Comparison of ENCODE assay signal across 9 mouse cellular contexts in genomic region chr11:5259944-5260598, GRCm38 (mm10). TPM values are rescaled to one million over a fixed set of nuclear protein-coding genes. Genes with fewer than 3 reads are reported as not detected.
DNase-seq lines count a peak whose midpoint lies in the region; ATAC-seq and TF ChIP-seq lines count a peak whose summit lies in the region.
"Had no signal": no experiment of that assay in that cellular context is flagged by ENCODE, and none has a peak within 500 bp of the region (broad histone marks: within the 10 kb centered on the region; RNA-seq: fewer than 3 reads in every experiment).

No protein-coding gene starts in this region.

- H3K27me3 ChIP-seq in lung, postnatal 0 days (replicated peaks; ENCODE audit: insufficient read depth, low read length) = no peaks in the 10 kb centered on the region
- no peaks in the 10 kb centered on the region for H3K27me3 ChIP-seq in forebrain, embryonic 16.5 days (replicated peaks; ENCODE audit: control insufficient read depth, insufficient read depth, low read length)
- peaks cover 37% of the 10 kb centered on the region for H3K27me3 ChIP-seq in liver, embryonic 13.5 days

- 37% methylated on average over 10 of the region's 10 CpGs for WGBS in lung, postnatal 0 days
- WGBS in forebrain, embryonic 16.5 days = 55% methylated on average over 10 of the region's 10 CpGs
- 55% methylated on average over 10 of the region's 10 CpGs for WGBS in liver, embryonic 13.5 days (ENCODE audit: insufficient replicate concordance)

- ATAC-seq in lung, postnatal 0 days = no peak
- no peak for ATAC-seq in forebrain, embryonic 16.5 days
- ATAC-seq in liver, embryonic 13.5 days (ENCODE audit: low read depth) = no peak
- no peak for ATAC-seq in erythroblast, adult 5-6 weeks (replicated peaks; ENCODE audit: low FRiP score, poor library complexity, severe bottlenecking)

- no peak for TF ChIP-seq CTCF in lung, postnatal 0 days (IDR thresholded peaks at IDR 0.05)

- peak overlapping the region; percentile 66 for H3K4me2 ChIP-seq in lung, postnatal 0 days (replicated peaks; ENCODE audit: low read depth, low read length)
- peak overlapping the region; percentile 58 for H3K4me2 ChIP-seq in forebrain, embryonic 16.5 days (ENCODE audit: low read length)
- H3K4me2 ChIP-seq in liver, embryonic 13.5 days = peak overlapping the region; percentile 98

- H3K9me3 ChIP-seq in lung, postnatal 0 days (ENCODE audit: low read length) = no peaks in the 10 kb centered on the region
- no peaks in the 10 kb centered on the region for H3K9me3 ChIP-seq in forebrain, embryonic 16.5 days (ENCODE audit: control insufficient read depth, low read length)
- no peaks in the 10 kb centered on the region for H3K9me3 ChIP-seq in liver, embryonic 13.5 days (replicated peaks)

- H3K27ac ChIP-seq in lung, postnatal 0 days (ENCODE audit: low read length) = no peak overlapping the region
- H3K27ac ChIP-seq in forebrain, embryonic 16.5 days (ENCODE audit: low read length) = no peak overlapping the region
- H3K27ac ChIP-seq in liver, embryonic 13.5 days = no peak overlapping the region

- 0 out of 2 replicates have a peak overlapping the region, but pooled peaks have one; percentile 88 for H3K9ac ChIP-seq in lung, postnatal 0 days (replicated peaks; ENCODE audit: low read depth)
- H3K9ac ChIP-seq in forebrain, embryonic 16.5 days (replicated peaks; ENCODE audit: low read depth, low read length) = no peak overlapping the region
- H3K9ac ChIP-seq in liver, embryonic 13.5 days = no peak overlapping the region

- peaks cover 10% of the 10 kb centered on the region; the same call in 1 of the 2 replicates for H3K4me1 ChIP-seq in lung, postnatal 0 days (ENCODE audit: insufficient read depth, low read depth, low read length)
- peaks cover 33% of the 10 kb centered on the region for H3K4me1 ChIP-seq in forebrain, embryonic 16.5 days (replicated peaks; ENCODE audit: control insufficient read depth, insufficient read depth, low read length)
- peaks cover 20% of the 10 kb centered on the region for H3K4me1 ChIP-seq in liver, embryonic 13.5 days (replicated peaks)

- peak overlapping the region; percentile 95; the same call in 1 of the 2 replicates for H3K4me3 ChIP-seq in lung, postnatal 0 days (ENCODE audit: low read depth, low read length)
- no peak overlapping the region; the same call in 1 of the 2 replicates for H3K4me3 ChIP-seq in forebrain, embryonic 16.5 days (replicated peaks; ENCODE audit: low read length)
- peak overlapping the region; percentile 83; the same call in 1 of the 2 replicates for H3K4me3 ChIP-seq in liver, embryonic 13.5 days (replicated peaks)

- peak; percentile 72 for DNase-seq in lung, postnatal 0 days (ENCODE audit: low spot score)
- DNase-seq in lung, postnatal 14 days = no peak
- no peak for DNase-seq in liver, embryonic 13.5 days
- DNase-seq in thymus, postnatal 25 days = peak; percentile 53
- no peak for DNase-seq in layer of hippocampus, postnatal 36 days
- no peak for DNase-seq in cerebellum, adult 8-10 months
- DNase-seq: layer of hippocampus, adult 9-11 months had no signal

- no peak for TF ChIP-seq EP300 in lung, postnatal 0 days (IDR thresholded peaks at IDR 0.05)

- no peaks in the 10 kb centered on the region for H3K36me3 ChIP-seq in lung, postnatal 0 days (ENCODE audit: insufficient read depth, low read length)
- no peaks in the 10 kb centered on the region for H3K36me3 ChIP-seq in forebrain, embryonic 16.5 days (ENCODE audit: control insufficient read depth, insufficient read depth)
- no peaks in the 10 kb centered on the region for H3K36me3 ChIP-seq in liver, embryonic 13.5 days

RNA-seq across cellular contexts. Expression of gene Kremen1, which starts 1.3 kb away (rescaled TPM):
- polyA plus RNA-seq in lung, postnatal 0 days (2015; fragmentation: Nextera tagmentation; extraction: Ambion mirVana) = 13.3 and 14.7 TPM in 2 replicates
- 4.7 and 6.3 TPM in 2 replicates for polyA plus RNA-seq in forebrain, embryonic 16.5 days (2015; fragmentation: Nextera tagmentation; extraction: Ambion mirVana)
- 1.6 and 1.8 TPM in 2 replicates for polyA plus RNA-seq in liver, embryonic 13.5 days (2015; fragmentation: Nextera tagmentation; extraction: Ambion mirVana)
- total RNA-seq in erythroblast, adult 5-6 weeks (2015; ENCODE audit: low replicate concordance) = 0.38 TPM in 1 of 2 replicates, not detected in the other
- 0.70 and 1.1 TPM in 2 replicates for total RNA-seq in erythroblast, adult 5-6 weeks (2017; ENCODE audit: low replicate concordance)
- 10 to 100 TPM; 13.1 to 14.6 TPM for total RNA-seq in layer of hippocampus, postnatal 36 days (2021)

Comparison
In these comparisons a context has a peak if more than half of its experiments do, and no peak if none do; other contexts are left out.
1. DNase-seq: peak in lung, postnatal 0 days (single experiment) and thymus, postnatal 25 days (single experiment); none in lung, postnatal 14 days (single experiment), liver, embryonic 13.5 days (single experiment), layer of hippocampus, postnatal 36 days (0 of 2) and cerebellum, adult 8-10 months (single experiment).
2. Peak in every context shown above with its lines, with median percentiles within 50 percentile points of each other: H3K4me2 ChIP-seq.